Mouse (Mus musculus) kidney, postnatal 25 days (tissue): ENCODE data around the gene Fermt2.

Experiments
- DNase-seq, 2 experiments: peaks; one replicate each; pipeline ENCODE4 v3.0.0; 2021; ENCODE audit warnings: mixed read lengths in 2 of 2

The Fermt2 gene

GRCm38 (mm10) chr14:45430066-45430842, 99.7 kb downstream of the Fermt2 start:
- peak; percentile 64 to 85 for DNase-seq

GRCm38 (mm10) chr14:45423220-45423619, 106.7 kb downstream of the Fermt2 start:
- peak in 1 of 2 experiments; percentile 69 for DNase-seq

DNA sequence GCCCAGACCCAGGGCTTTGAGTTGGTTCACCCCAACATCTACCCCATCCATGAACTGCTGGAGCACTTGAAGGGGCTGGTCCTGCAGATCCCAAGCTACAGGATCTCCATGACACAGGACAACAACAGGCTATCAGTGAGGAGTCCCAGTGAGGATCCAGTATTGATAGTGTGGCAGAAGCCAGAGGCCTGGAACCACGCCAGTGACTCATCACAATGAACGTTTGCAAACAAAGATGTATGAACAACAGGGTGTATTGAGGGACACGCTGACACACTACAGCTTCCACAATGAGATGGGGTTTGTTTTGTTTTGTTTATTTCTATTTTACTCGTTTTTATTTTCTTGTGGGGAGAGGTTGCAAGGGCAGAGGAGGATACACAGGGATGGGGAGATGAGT, 107.5 kb downstream of the Fermt2 start:
- no peak for DNase-seq

GRCm38 (mm10) chr14:45419323-45419722, 110.6 kb downstream of the Fermt2 start:
- DNase-seq: no peak

DNA sequence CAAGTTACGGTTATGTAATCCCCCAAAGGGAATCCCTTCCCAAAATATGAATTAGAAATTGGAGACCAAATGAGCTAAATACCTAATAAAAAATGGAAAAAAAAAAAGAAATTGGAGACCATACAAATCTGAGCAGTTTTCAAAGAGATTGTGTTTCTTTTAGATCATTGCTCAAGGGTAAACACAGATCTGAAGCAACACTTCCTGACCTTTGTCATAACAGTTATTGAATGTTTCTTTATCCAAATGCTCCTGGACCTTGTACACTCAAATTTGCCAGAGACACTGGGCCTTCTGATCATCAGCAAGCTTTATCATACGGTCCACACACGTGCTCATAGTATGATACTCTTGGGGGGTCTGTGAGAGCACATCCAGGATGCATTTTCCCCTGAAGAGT, 111.4 kb downstream of the Fermt2 start:
- DNase-seq: no peak

GRCm38 (mm10) chr14:45416265-45416664, 113.7 kb downstream of the Fermt2 start:
- DNase-seq: no peak
